Comparison of ENCODE assay signal across 8 mouse cellular contexts in the genomic region with DNA sequence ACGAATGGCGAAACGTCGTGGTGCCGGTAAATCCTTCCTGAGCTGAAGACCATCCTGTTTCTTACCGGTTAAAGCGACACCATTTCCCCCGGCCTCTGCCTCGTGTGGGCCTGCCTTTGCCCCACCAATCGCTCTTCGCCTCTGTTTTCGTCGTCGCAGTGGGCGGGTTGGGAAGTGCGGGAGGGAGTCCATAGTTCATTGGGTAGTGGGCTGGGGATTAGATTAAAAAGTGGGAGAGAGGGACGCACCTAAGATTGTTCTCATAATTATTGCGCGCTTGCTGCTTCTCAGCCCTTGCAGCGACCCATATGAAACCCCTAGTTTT. TPM values are rescaled to one million over a fixed set of nuclear protein-coding genes. Genes with fewer than 3 reads are reported as not detected.
DNase-seq lines count a peak whose midpoint lies in the region; TF ChIP-seq lines count a peak whose summit lies in the region.

No protein-coding gene starts in this region.

- H3K79me2 ChIP-seq in macrophage (ENCODE audit: inconsistent target), result peaks cover 51% of the 10 kb centered on the region

- peak overlapping the region; percentile 95 for H3K27ac ChIP-seq in bone marrow, adult 2 months (ENCODE audit: control insufficient read depth, insufficient read depth, low read depth, low read length, poor library complexity)
- H3K27ac ChIP-seq in hindbrain, embryonic 10.5 days, result peak overlapping the region; percentile 93
- H3K27ac ChIP-seq in macrophage, result peak overlapping the region; percentile 63

- 0 out of 2 replicates have a peak, but pooled peaks cover 5% of the 10 kb centered on the region for H3K9me3 ChIP-seq in hindbrain, embryonic 10.5 days

- 14% methylated on average over 20 of the region's 20 CpGs for WGBS in bone marrow, adult 2 months
- WGBS in hindbrain, embryonic 10.5 days, result 23% methylated on average over 20 of the region's 20 CpGs
- WGBS in macrophage (ENCODE audit: missing documents), result 15% methylated on average over 18 of the region's 20 CpGs

- peaks cover 17% of the 10 kb centered on the region for H3K36me3 ChIP-seq in hindbrain, embryonic 10.5 days
- H3K36me3 ChIP-seq in macrophage (ENCODE audit: inconsistent target), result no peaks in the 10 kb centered on the region

- intact Hi-C loops in left cerebral cortex, postnatal 25 days (cut with DNase I), result loop anchor here (1.0 to 10.0 kb wide), 3 partner anchors 166 to 283 kb away; partner anchors contain the start of gene Phf8

- peaks cover 21% of the 10 kb centered on the region for H3K27me3 ChIP-seq in hindbrain, embryonic 10.5 days (ENCODE audit: insufficient read depth, poor library complexity, severe bottlenecking)

- H3K4me3 ChIP-seq in bone marrow, adult 2 months (replicated peaks; ENCODE audit: control insufficient read depth, low read depth, low read length), result peak overlapping the region; percentile 95
- peak overlapping the region; percentile 62 for H3K4me3 ChIP-seq in hindbrain, embryonic 10.5 days
- peak overlapping the region; percentile 69 for H3K4me3 ChIP-seq in macrophage (ENCODE audit: inconsistent target)

- H3K4me1 ChIP-seq in bone marrow, adult 2 months (ENCODE audit: control insufficient read depth, insufficient read depth, low read length), result no peaks in the 10 kb centered on the region
- H3K4me1 ChIP-seq in hindbrain, embryonic 10.5 days (replicated peaks), result 0 out of 2 replicates have a peak, but pooled peaks cover 3% of the 10 kb centered on the region

- peak; percentile 59 for DNase-seq in embryo, embryonic 10 days (ENCODE audit: low spot score)
- no peak for DNase-seq in embryo, embryonic 9.5 days (ENCODE audit: extremely low spot score)
- peak; percentile 52 for DNase-seq in forelimb bud, embryonic 11.5 days (ENCODE audit: low read depth, low spot score)
- DNase-seq in hindbrain, embryonic 10.5 days (ENCODE audit: low spot score), result no peak
- peak; percentile 42 to 49 for DNase-seq in left cerebral cortex, postnatal 25 days (ENCODE audit: low spot score in 2 of 2)
- peak; percentile 57 for DNase-seq in right cerebral cortex, postnatal 4 days

- TF ChIP-seq POLR2A in bone marrow, adult 2 months (IDR thresholded peaks at IDR 0.05; ENCODE audit: borderline replicate concordance, control insufficient read depth, low read depth, low read length), result no peak

- no peak for TF ChIP-seq CTCF in bone marrow, adult 2 months (IDR thresholded peaks at IDR 0.05; ENCODE audit: control insufficient read depth, insufficient read depth, low read length)

RNA-seq across cellular contexts. Expression of gene Huwe1, which starts 3.1 kb away (rescaled TPM):
- polyA plus RNA-seq in bone marrow, adult 2 months (2011; ENCODE audit: insufficient read depth, insufficient read length, low replicate concordance, missing spikeins), result 38.6 and 63.3 TPM in 2 replicates
- polyA plus RNA-seq in hindbrain, embryonic 10.5 days (2016; fragmentation: Nextera tagmentation; extraction: Ambion mirVana), result 48.4 and 52.7 TPM in 2 replicates
- total RNA-seq in left cerebral cortex, postnatal 25 days (2021), result 100 to 1,000 TPM; 263 to 269 TPM
- 1,000 to 10,000 TPM in 1 of 26 experiments, 100 to 1,000 TPM in 25; 487 to 1,005 (median 679) TPM for total RNA-seq in macrophage (2018; cell fraction: chromatin; rRNA removed)
- total RNA-seq in macrophage (2018; cell fraction: cytosol; rRNA removed), result 100 to 1,000 TPM in 3 of 26 experiments, 10 to 100 TPM in 23; 41.5 to 120 (median 78.3) TPM
- 100 to 1,000 TPM; 199 to 420 (median 324) TPM for total RNA-seq in macrophage (2018; cell fraction: nucleus; rRNA removed)
- polyA plus RNA-seq in macrophage (2018), result 38.2 to 49.8 TPM (median 41.1 TPM) in 3 replicates

Comparison
In these comparisons a context has a peak if more than half of its experiments do, and no peak if none do; other contexts are left out.
1. DNase-seq: peak in embryo, embryonic 10 days (single experiment), forelimb bud, embryonic 11.5 days (single experiment), left cerebral cortex, postnatal 25 days (2 of 2) and right cerebral cortex, postnatal 4 days (single experiment); none in embryo, embryonic 9.5 days (single experiment) and hindbrain, embryonic 10.5 days (single experiment).
2. Peak in every context shown above with its lines, with median percentiles within 50 percentile points of each other: H3K27ac ChIP-seq and H3K4me3 ChIP-seq.